Comparison of ENCODE assay signal across 9 mouse cellular contexts in the genomic region with DNA sequence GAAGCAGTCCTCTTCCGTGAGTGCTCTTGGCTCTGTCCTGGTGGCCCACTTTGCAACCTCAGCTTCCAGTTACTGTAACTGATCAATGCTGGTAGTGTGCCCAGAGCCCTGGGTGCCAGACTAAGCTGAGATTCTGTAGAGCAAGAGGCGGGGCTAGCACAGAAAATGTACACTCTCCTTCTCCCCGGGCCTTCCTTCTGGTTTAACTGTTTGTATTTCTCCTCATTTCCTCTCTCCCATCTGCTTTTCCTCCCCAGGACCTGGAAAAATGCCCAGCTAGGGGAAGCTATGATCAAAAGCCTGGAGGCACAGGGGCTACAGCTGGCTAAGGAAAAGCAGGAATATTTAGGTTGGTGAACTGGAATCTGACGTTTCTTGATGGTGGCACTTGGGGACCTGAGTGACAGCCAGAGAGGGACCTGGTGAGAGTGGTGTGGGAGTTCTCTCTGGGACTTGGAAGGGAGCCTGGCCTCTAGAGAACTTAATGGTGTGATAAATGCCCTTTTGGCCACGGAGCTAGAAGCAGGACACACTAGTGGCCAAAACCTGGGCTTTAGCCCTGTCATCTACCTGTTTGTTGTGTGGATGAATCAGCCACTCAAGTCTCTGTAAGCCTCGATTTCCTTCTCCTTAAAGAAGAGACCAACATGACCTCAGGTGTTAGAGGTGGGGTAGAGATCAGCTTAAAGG.
DNase-seq lines count a peak whose midpoint lies in the region.
"Had no signal": no experiment of that assay in that cellular context is flagged by ENCODE, and none has a peak within 500 bp of the region (broad histone marks: within the 10 kb centered on the region; RNA-seq: fewer than 3 reads in every experiment).

No protein-coding gene starts in this region.

- peak; percentile 18 to 26 for DNase-seq in kidney, postnatal 4 days
- DNase-seq in kidney, adult 9 months: no peak
- DNase-seq in right cerebral cortex, postnatal 10 days (ENCODE audit: low spot score in 2 of 2): peak; percentile 63 to 71
- no peak for DNase-seq in right cerebral cortex, postnatal 36 days (ENCODE audit: low spot score in 2 of 2)
- peak; percentile 37 to 47 for DNase-seq in cerebellum, postnatal 36 days
- DNase-seq in spleen, postnatal 10 days (ENCODE audit: low spot score in 2 of 2): no peak
- no peak for DNase-seq in embryo, embryonic 9.5 days (ENCODE audit: extremely low spot score)
- no peak for DNase-seq in urinary bladder, postnatal 4 days (ENCODE audit: low spot score in 2 of 2)
- DNase-seq: liver, postnatal 0 days had no signal

Comparison
In these comparisons a context has a peak if more than half of its experiments do, and no peak if none do; other contexts are left out.
1. DNase-seq: peak in kidney, postnatal 4 days (2 of 2), right cerebral cortex, postnatal 10 days (2 of 2) and cerebellum, postnatal 36 days (2 of 2); none in kidney, adult 9 months (single experiment), right cerebral cortex, postnatal 36 days (0 of 2), spleen, postnatal 10 days (0 of 2), embryo, embryonic 9.5 days (single experiment) and urinary bladder, postnatal 4 days (0 of 2).